Mouse (Mus musculus) G1E-ER4 (cell line): ENCODE data around the gene C1qtnf6. TPM values are rescaled to one million over a fixed set of nuclear protein-coding genes. Genes with fewer than 3 reads are reported as not detected.

ENCODE experiments used
- GATA1 ChIP-seq: IDR thresholded peaks from one replicate; pipeline ENCODE4 v1.8.0; 2012; ENCODE audit warnings: low read length, inconsistent platforms
- polyA plus RNA-seq: library from polyadenylated mRNA; stranded (reverse); fragments of >175 nt; gene quantifications from 2 replicates; pipeline ENCODE4 v1.2.3, GENCODE M21; 2012

Gene C1qtnf6
- polyA plus RNA-seq, 1 experiment, result 0.03 TPM

GRCm38 (mm10) chr15:78481448-78482000 lies 49.7 kb downstream of the C1qtnf6 start:
- no peak for TF ChIP-seq GATA1

DNA sequence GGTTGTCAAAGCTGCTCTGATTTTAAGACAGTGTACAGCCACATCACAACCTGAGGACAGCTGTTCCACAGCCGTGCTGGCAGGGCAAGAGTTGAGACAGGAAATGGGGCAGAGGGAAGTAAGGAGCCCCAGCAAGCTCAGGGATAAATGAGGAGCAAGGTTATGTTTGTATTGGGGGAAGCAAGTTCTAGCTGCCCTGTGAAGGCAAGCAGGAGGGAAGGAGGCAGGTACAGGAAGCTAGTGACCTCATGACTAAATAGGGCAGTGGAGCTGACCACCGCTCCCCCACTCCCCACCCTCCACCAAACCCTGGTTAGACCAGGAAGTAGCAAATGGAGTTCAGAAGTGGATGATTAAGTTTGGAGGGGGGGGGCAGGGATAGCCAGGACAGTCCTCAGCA lies 50.2 kb downstream of the C1qtnf6 start:
- TF ChIP-seq GATA1, result no peak

DNA sequence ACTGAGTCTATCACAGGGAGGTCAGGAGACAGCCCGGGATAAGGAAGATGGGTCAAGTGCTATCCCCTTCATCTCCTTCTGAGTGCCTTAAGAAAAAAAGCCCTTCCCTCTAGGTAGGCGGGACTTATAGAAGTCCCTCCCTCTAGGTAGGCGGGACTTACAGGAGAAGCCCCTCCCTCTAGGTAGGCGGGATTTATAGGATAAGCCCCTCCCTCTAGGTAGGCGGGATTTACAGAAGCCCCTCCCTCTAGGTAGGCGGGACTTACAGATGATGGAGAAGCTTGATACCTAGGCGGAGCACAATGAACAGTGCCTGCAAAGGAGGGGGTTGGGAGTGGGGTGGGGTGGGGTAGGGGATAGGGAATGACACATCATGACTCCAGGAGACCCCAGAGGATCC lies 51.1 kb downstream of the C1qtnf6 start:
- no peak for TF ChIP-seq GATA1

GRCm38 (mm10) chr15:78479470-78479869 lies 51.7 kb downstream of the C1qtnf6 start:
- TF ChIP-seq GATA1, result no peak

DNA sequence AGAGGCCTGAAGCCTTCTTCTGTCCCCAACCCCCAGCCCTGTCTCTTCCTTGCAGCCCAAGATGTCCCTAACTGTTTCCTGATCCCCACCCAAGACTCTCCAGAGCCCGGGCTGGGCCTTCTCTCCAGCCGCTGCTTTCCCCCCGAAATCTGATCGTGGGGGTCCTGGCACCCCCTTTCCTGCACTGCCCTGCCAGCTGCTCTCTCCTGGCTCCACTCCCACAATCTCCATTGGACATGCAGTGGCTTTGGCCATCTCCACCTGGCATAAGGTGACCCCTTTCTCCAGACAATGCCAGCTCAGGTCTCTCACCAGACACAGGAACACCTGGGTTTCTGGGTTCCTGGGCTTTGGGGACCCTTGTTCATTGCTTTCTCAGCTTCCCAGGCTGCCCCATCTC lies 53.1 kb downstream of the C1qtnf6 start:
- TF ChIP-seq GATA1, result no peak

DNA sequence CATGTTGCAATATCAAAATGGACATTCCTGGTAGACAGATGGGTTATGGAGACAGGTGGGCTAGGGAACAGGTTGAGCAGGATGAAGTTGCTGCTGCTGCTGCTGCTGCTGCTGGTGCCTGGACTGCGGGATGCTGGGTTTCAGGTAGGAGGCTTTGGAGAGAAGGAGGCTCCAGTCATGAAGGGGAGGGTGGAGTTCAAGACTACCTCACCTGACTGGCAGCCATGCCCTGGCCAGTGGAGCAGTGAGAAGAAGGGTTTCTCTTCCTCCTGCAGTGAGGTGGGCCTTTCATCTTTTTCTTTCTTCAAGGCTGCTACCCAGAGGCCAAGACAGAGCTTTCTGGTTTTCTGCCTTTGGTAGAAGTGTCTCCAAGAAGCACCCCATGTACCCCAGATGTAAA lies 54.3 kb downstream of the C1qtnf6 start:
- no peak for TF ChIP-seq GATA1

DNA sequence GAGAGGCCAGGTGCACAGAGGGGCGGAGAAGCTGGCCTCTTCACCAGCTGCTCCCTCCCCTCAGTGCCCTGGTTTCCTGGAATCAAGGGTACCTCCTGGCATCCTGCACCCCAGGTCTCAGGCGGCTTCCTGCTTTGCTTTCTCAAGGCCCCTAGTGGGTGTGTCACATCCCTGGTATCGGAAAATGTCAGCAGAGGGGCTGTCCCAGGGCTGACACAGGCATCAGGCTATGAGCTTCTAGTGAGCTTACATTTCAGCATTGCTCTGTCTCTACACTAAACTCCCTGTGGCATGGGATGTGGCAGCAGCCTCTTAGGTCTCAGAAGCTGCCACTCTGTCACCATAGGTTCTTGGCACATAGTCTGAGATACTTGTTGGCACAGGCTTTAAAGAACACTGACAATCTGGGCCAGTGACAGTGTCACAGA lies 55.6 kb downstream of the C1qtnf6 start:
- no peak for TF ChIP-seq GATA1

DNA sequence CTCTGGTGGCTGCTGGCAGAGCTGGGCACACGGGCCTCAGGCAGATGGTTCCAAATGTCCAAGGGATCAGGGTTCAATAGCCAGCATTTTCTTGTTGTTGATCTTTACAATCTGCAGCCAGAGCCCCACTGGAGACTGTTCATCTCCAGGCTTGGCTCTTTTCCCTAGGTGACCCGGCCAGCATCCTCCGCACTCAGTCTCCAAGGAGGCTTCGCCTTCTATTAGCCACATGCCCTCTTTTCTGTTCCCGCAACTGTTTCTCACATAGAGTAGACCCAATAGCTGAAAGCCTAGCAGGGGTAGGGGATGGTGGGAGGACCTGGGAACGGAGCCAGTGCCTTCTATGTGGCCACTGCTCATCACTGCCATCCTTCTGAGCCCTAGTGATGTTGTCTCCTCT lies 57.8 kb downstream of the C1qtnf6 start:
- TF ChIP-seq GATA1, result no peak

Other genes with a start within 250 kb of the C1qtnf6 start
- 1.8 and 2.3 TPM in 2 replicates for gene Csf2rb2, start 225.7 kb downstream of the C1qtnf6 start, polyA plus RNA-seq
- 14.2 and 25.8 TPM in 2 replicates for gene Csf2rb, start 205.7 kb downstream of the C1qtnf6 start, polyA plus RNA-seq
- gene Tex33, start 135.5 kb downstream of the C1qtnf6 start, polyA plus RNA-seq, result not detected in 2 replicates
- 4.8 and 4.9 TPM in 2 replicates for gene Tst, start 125.5 kb downstream of the C1qtnf6 start, polyA plus RNA-seq
- 123 and 135 TPM in 2 replicates for gene Mpst, start 125.0 kb downstream of the C1qtnf6 start, polyA plus RNA-seq
- not detected in 2 replicates for gene Kctd17, start 102.9 kb downstream of the C1qtnf6 start, polyA plus RNA-seq
- not detected in 2 replicates for gene Tmprss6, start 62.8 kb downstream of the C1qtnf6 start, polyA plus RNA-seq
- gene Il2rb, start 36.1 kb downstream of the C1qtnf6 start, polyA plus RNA-seq, result not detected in 2 replicates
- gene Sstr3, start 13.3 kb upstream of the C1qtnf6 start, polyA plus RNA-seq, result not detected in 2 replicates
- 435 and 659 TPM in 2 replicates for gene Rac2, start 41.4 kb upstream of the C1qtnf6 start, polyA plus RNA-seq
- gene Cyth4, start 65.6 kb upstream of the C1qtnf6 start, polyA plus RNA-seq, result 0.37 and 0.53 TPM in 2 replicates
- not detected in 2 replicates for gene Elfn2, start 187.4 kb upstream of the C1qtnf6 start, polyA plus RNA-seq
- gene Mfng, start 242.1 kb upstream of the C1qtnf6 start, polyA plus RNA-seq, result not detected in 2 replicates